Mouse (Mus musculus) ES-Bruce4 (cell line): Measurements from ENCODE around the gene Arntl. TPM values are rescaled to one million over a fixed set of nuclear protein-coding genes. Genes with fewer than 3 reads are reported as not detected.

Experiments
- H3K27ac ChIP-seq: 2 replicates; pipeline ENCODE4 v1.5.1; 2012; ENCODE audit warnings: low read length, inconsistent platforms; ENCODE audit not compliant: insufficient read depth
- H3K27me3 ChIP-seq: 2 replicates; pipeline ENCODE4 v1.6.1; 2012; ENCODE audit warnings: mild to moderate bottlenecking, low read length, inconsistent platforms; ENCODE audit not compliant: control insufficient read depth, poor library complexity, insufficient read depth, severe bottlenecking
- H3K36me3 ChIP-seq: 2 replicates; pipeline ENCODE4 v1.6.1; 2012; ENCODE audit warnings: inconsistent platforms, mild to moderate bottlenecking, low read length, moderate library complexity; ENCODE audit not compliant: control insufficient read depth, poor library complexity, insufficient read depth, severe bottlenecking
- H3K4me1 ChIP-seq: one replicate; pipeline ENCODE4 v1.8.1; 2011; ENCODE audit warnings: low read length; ENCODE audit not compliant: control insufficient read depth, insufficient read depth
- H3K4me3 ChIP-seq: 2 replicates; pipeline ENCODE4 v1.5.1; 2011; ENCODE audit warnings: low read depth, mild to moderate bottlenecking, low read length
- H3K9ac ChIP-seq: 2 replicates; pipeline ENCODE4 v1.6.1; 2012; ENCODE audit warnings: low read depth, mild to moderate bottlenecking, inconsistent platforms; ENCODE audit not compliant: poor library complexity, severe bottlenecking
- H3K9me3 ChIP-seq: replicated peaks from 2 replicates; pipeline ENCODE4 v1.6.1; 2012; ENCODE audit warnings: mild to moderate bottlenecking, low read length, inconsistent platforms; ENCODE audit not compliant: control insufficient read depth, poor library complexity, insufficient read depth, severe bottlenecking
- CTCF ChIP-seq: IDR thresholded peaks from one replicate; pipeline ENCODE4 v1.8.1; 2011; ENCODE audit warnings: low read depth, low read length
- EP300 ChIP-seq: IDR thresholded peaks from 2 replicates; pipeline ENCODE4 v1.6.1; 2011; ENCODE audit warnings: low read depth, low read length; ENCODE audit not compliant: insufficient read depth
- POLR2A ChIP-seq: IDR thresholded peaks from one replicate; pipeline ENCODE4 v1.8.1; 2011; ENCODE audit warnings: low read length; ENCODE audit not compliant: insufficient read depth
- polyA plus RNA-seq: library from polyadenylated mRNA; stranded (reverse); fragments of >200 nt; gene quantifications from 2 replicates; pipeline ENCODE4 v1.2.4, GENCODE M21; 2011; ENCODE audit warnings: low read depth; ENCODE audit not compliant: missing spikeins, insufficient read depth, insufficient read length

Arntl gene
- polyA plus RNA-seq, 1 experiment = 13.3 TPM

- H3K27ac ChIP-seq = no peak overlapping the region
- H3K4me3 ChIP-seq = no peak overlapping the region
- no peak for TF ChIP-seq EP300
- TF ChIP-seq POLR2A = no peak
- TF ChIP-seq CTCF = no peak
- H3K4me1 ChIP-seq = peaks cover 9% of the 10 kb centered on the region
- no peaks in the 10 kb centered on the region for H3K9me3 ChIP-seq
- H3K27me3 ChIP-seq = no peaks in the 10 kb centered on the region
- no peak overlapping the region for H3K9ac ChIP-seq
- H3K36me3 ChIP-seq = no peaks in the 10 kb centered on the region
Observed at GRCm38 (mm10) chr7:113269081-113269480, 61.8 kb downstream of the Arntl start.

DNA sequence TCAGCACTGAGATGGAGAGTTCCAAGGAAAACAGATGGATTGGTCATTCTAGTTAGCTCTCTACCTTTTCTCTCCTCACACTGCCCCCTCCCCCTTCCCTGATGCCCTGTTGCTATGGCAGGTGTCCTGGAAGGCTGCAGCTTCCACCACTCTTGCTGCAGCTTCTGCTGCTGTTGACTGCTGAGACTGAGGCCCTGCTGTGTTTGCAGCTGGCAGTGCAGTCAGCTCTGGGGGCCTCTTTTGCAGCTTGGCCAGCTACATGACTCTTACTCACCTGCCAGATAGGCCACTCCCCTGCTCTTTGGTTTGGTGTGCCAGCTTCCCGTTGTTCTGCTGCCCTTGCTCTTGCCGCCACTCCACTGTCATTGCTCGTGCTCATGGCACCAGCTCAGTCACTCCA lies 62.7 kb downstream of the Arntl start:
- no peak overlapping the region for H3K4me3 ChIP-seq
- H3K4me1 ChIP-seq = peaks cover 4% of the 10 kb centered on the region
- no peaks in the 10 kb centered on the region for H3K27me3 ChIP-seq
- no peaks in the 10 kb centered on the region for H3K9me3 ChIP-seq
- H3K36me3 ChIP-seq = no peaks in the 10 kb centered on the region
- H3K9ac ChIP-seq = no peak overlapping the region
- H3K27ac ChIP-seq = no peak overlapping the region
- no peak for TF ChIP-seq CTCF
- TF ChIP-seq POLR2A = no peak
- no peak for TF ChIP-seq EP300

- Histone ChIP-seq H3K27ac (no peak overlapping the region), H3K36me3 (no peaks in the 10 kb centered on the region), H3K27me3 (no peaks in the 10 kb centered on the region), H3K9ac (no peak overlapping the region), H3K4me1 (no peaks in the 10 kb centered on the region), H3K4me3 (no peak overlapping the region), H3K9me3 (no peaks in the 10 kb centered on the region)
- TF ChIP-seq CTCF = no peak
- no peak for TF ChIP-seq EP300
- no peak for TF ChIP-seq POLR2A
Observed at GRCm38 (mm10) chr7:113270551-113270950, 63.3 kb downstream of the Arntl start.

- H3K9me3 ChIP-seq = no peaks in the 10 kb centered on the region
- H3K9ac ChIP-seq = no peak overlapping the region
- no peaks in the 10 kb centered on the region for H3K4me1 ChIP-seq
- H3K36me3 ChIP-seq = no peaks in the 10 kb centered on the region
- H3K27ac ChIP-seq = no peak overlapping the region
- H3K4me3 ChIP-seq = no peak overlapping the region
- no peaks in the 10 kb centered on the region for H3K27me3 ChIP-seq
- no peak for TF ChIP-seq EP300
- no peak for TF ChIP-seq CTCF
- TF ChIP-seq POLR2A = no peak
Observed at GRCm38 (mm10) chr7:113270991-113271390, 63.7 kb downstream of the Arntl start.

DNA sequence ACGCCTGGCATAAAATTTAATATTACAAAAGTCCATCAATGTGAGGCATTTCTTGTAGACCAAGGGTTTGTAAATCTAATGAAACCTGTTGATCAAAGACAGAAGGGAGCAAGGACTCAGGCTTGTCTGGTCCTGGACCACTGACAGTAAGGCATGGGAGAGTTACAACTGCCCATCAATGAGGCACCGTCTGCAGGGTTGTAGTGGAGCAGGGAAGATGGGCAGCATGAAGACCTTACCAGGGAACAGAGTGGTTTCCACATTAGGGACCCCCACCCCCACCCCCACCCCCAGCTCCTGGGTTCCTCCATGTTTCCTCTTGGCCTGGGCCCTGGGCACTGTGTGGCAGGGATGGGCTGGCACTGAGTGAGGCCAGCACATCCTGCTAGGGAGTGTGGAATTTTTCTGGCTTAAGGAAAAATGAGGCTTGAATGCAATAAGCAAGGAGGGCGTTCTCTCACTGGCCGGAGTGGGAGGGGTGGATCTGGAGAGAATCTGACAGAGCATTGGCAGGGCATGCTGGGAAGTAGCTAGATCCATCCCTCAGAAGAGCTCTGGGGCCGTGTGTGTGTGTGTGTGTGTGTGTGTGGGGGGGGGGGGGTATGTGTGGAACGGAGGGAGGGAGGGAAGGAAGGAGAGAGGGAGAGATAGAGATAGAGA lies 65.2 kb downstream of the Arntl start:
- no peak overlapping the region for H3K4me3 ChIP-seq
- no peaks in the 10 kb centered on the region for H3K27me3 ChIP-seq
- H3K27ac ChIP-seq = no peak overlapping the region
- no peaks in the 10 kb centered on the region for H3K36me3 ChIP-seq
- H3K9me3 ChIP-seq = no peaks in the 10 kb centered on the region
- H3K9ac ChIP-seq = no peak overlapping the region
- TF ChIP-seq CTCF (no peak), EP300 (no peak), POLR2A (no peak)
- H3K4me1 ChIP-seq = no peaks in the 10 kb centered on the region

- Histone ChIP-seq H3K27me3 (no peaks in the 10 kb centered on the region), H3K36me3 (no peaks in the 10 kb centered on the region), H3K9ac (no peak overlapping the region), H3K4me3 (no peak overlapping the region), H3K27ac (no peak overlapping the region), H3K9me3 (no peaks in the 10 kb centered on the region), H3K4me1 (peaks cover 2% of the 10 kb centered on the region)
- TF ChIP-seq CTCF (no peak), EP300 (no peak), POLR2A (no peak)
Observed at GRCm38 (mm10) chr7:113277245-113277644, 70.0 kb downstream of the Arntl start.
